Mouse (Mus musculus): ENCODE results near the gene Dnmt3a. TPM values are rescaled to one million over a fixed set of nuclear protein-coding genes. Genes with fewer than 3 reads are reported as not detected.
A peak's percentile ranks its signal among the peaks of the same experiment; 100 is the strongest.

Gene Dnmt3a
- total RNA-seq, 2 experiments from 2014 or later = 100 to 124 TPM

DNA sequence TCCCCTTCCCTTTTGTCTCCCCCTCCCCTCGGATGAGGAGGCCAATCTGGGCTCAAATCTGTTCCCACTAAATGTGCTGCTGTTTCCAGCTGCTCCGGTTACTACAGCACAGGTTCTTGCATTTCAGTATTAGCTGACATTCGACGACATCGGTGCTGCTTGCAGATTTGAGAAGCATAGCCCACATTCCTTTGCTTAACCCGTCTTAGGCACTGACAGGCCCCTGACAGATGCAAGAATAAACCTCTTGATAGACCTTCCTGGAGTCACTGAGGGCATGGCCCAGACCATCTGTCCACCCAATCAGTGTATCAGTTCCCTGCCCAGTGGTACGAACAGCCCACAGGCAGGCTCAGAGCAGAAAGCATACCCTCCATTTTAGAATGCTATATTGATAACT is 38.1 kb downstream of the Dnmt3a start:
- no peak for DNase-seq (ENCODE audit: low spot score in 2 of 2)
- intact Hi-C loops (cut with DNase I) = no loop called here

DNA sequence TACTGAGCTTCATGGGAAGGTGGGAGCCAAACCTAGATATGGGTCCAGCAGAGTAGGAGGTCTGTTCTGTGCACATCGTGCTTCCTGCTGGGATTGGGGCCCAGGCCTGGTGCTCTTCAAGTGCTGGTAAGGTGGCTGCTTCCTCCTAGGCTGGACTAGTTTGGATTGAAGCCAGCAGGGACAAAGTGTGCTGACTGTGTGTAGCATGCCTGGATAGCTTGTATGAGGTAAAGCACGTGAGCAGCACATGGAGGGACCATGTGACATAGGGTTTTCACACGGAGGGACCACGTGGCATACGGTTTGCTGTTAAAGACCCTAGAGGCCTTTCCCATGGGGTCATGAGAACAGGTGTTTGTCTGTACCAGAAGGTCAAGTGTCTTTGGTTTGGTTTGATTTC is 38.5 kb downstream of the Dnmt3a start:
- DNase-seq (ENCODE audit: low spot score in 2 of 2) = no peak
- intact Hi-C loops (cut with DNase I) = no loop called here

GRCm38 (mm10) chr12:3849481-3849880 is 43.7 kb downstream of the Dnmt3a start:
- intact Hi-C loops (cut with DNase I) = no loop called here

DNA sequence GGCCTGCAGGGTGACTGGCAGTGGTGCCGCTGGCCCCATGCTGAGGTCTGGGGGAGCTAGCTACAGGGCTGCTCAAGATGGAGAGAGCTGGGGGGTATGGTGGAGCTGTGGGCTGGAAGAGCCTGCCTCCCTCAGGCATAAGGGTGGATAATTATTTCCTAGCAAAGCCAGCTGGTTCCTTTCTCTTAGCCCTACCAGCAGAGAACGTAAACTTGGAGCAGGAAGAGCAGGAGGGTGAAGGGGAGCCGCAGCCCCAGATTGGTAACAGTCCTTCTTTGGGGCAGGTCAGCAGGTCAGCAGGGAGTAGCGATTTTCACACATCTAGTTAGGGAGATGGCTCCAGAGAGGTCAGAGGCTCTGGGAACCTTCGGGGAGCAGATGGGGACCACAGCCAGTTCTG is 44.4 kb downstream of the Dnmt3a start:
- DNase-seq (ENCODE audit: low spot score in 2 of 2) = no peak
- intact Hi-C loops (cut with DNase I) = loop anchor here (5.0 kb wide), 1 partner anchor 33 kb away; no protein-coding TSS in a partner anchor

More at GRCm38 (mm10) chr12:3849481-3849880, 43.7 kb downstream of the Dnmt3a start:
- DNase-seq (ENCODE audit: low spot score in 2 of 2) = no peak

- intact Hi-C loops (cut with DNase I) = loop anchor here (5.0 kb wide), 1 partner anchor 33 kb away; no protein-coding TSS in a partner anchor
Observed at GRCm38 (mm10) chr12:3850731-3851130, 44.9 kb downstream of the Dnmt3a start.

GRCm38 (mm10) chr12:3851179-3851578 is 45.4 kb downstream of the Dnmt3a start:
- intact Hi-C loops (cut with DNase I) = loop anchor here (5.0 kb wide), 1 partner anchor 34 kb away; no protein-coding TSS in a partner anchor
- no peak for DNase-seq (ENCODE audit: low spot score in 2 of 2)

More at GRCm38 (mm10) chr12:3850731-3851130, 44.9 kb downstream of the Dnmt3a start:
- DNase-seq (ENCODE audit: low spot score in 2 of 2) = no peak

DNA sequence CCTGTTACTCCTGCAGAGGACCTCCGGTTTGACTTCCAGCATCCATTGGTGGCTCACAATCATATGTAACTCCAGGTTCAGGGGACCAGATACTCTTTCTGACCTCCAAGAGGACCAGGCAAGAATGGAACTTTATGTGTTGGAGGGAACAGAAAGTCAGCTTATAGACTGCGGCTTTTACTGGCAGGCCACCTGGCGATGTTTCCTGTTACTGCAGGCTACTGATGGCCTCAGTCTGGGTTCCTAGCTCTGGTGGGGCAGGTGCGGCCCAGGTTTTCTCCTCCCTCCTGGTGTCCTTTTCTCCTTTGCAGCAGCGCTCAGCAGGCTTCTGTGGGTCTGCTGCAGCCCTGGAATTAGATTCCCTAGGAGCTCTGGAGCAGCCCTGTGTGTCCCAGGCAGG is 46.7 kb downstream of the Dnmt3a start:
- no peak for DNase-seq (ENCODE audit: low spot score in 2 of 2)
- intact Hi-C loops (cut with DNase I) = loop anchor here (5.0 kb wide), 1 partner anchor 35 kb away; no protein-coding TSS in a partner anchor

DNA sequence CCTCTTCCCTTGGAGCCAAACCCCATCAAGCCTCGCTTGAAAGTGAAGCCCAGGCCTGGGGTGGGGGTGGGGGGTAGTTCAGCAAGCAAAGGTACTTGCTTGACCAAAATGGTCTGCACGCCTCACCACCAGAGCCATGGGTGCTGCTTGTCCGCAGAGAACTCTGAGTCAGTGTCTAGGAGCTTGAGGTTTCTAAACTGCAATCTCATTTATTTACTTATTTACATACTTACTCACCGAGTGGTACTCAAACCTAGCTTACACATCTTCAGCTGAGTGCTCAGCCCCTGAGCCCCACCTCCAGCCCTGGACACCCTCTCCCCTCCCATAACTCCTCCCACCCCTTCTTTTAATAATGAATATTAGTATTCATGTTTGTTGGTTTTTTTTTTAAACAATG is 48.6 kb downstream of the Dnmt3a start:
- intact Hi-C loops (cut with DNase I) = loop anchor here (5.0 kb wide), 1 partner anchor 37 kb away; no protein-coding TSS in a partner anchor
- DNase-seq (ENCODE audit: low spot score in 2 of 2) = no peak

- intact Hi-C loops (cut with DNase I) = loop anchor here (5.0 kb wide), 1 partner anchor 49 kb away; the partner anchor contains the start of gene Dnmt3a
- peak in 1 of 2 experiments; percentile 53 for DNase-seq (ENCODE audit: low spot score in 2 of 2)
Observed at GRCm38 (mm10) chr12:3855762-3856501, 50.1 kb downstream of the Dnmt3a start.

- intact Hi-C loops (cut with DNase I) = loop anchor here (5.0 kb wide), 1 partner anchor 49 kb away; the partner anchor contains the start of gene Dnmt3a
- DNase-seq (ENCODE audit: low spot score in 2 of 2) = no peak
Observed at GRCm38 (mm10) chr12:3856748-3857147, 50.9 kb downstream of the Dnmt3a start.

GRCm38 (mm10) chr12:3857231-3857630 is 51.4 kb downstream of the Dnmt3a start:
- no peak for DNase-seq (ENCODE audit: low spot score in 2 of 2)
- intact Hi-C loops (cut with DNase I) = loop anchor here (5.0 kb wide), 1 partner anchor 50 kb away; the partner anchor contains the start of gene Dnmt3a

- DNase-seq (ENCODE audit: low spot score in 2 of 2) = no peak
- intact Hi-C loops (cut with DNase I) = loop anchor here (5.0 kb wide), 1 partner anchor 50 kb away; the partner anchor contains the start of gene Dnmt3a
Observed at GRCm38 (mm10) chr12:3857773-3858172, 52.0 kb downstream of the Dnmt3a start.

DNA sequence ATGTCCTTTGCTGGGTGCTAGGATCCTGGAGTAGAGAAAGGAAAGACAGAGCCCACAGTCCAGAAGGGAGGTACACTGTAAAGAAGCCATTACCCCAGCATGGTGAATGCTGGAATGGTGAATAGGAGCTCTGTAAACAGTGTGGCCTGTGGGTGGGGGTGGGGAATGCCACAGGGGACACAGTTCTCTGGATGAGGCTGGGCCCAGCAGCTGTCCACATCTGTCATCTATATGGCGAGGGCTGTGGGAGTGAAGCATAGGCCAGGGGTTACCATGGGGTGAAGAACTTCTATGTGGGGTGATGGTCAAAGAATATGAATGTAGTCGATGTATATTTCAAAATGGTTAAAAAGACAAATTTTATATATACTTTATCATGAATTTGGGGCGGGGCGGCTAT is 52.9 kb downstream of the Dnmt3a start:
- intact Hi-C loops (cut with DNase I) = loop anchor here (5.0 kb wide), 1 partner anchor 51 kb away; the partner anchor contains the start of gene Dnmt3a
- DNase-seq (ENCODE audit: low spot score in 2 of 2) = no peak

- no peak for DNase-seq (ENCODE audit: low spot score in 2 of 2)
- intact Hi-C loops (cut with DNase I) = loop anchor here (5.0 kb wide), 1 partner anchor 52 kb away; the partner anchor contains the start of gene Dnmt3a
Observed at GRCm38 (mm10) chr12:3859545-3859944, 53.7 kb downstream of the Dnmt3a start.

- DNase-seq (ENCODE audit: low spot score in 2 of 2) = no peak
- intact Hi-C loops (cut with DNase I) = no loop called here
Observed at GRCm38 (mm10) chr12:3860005-3860404, 54.2 kb downstream of the Dnmt3a start.

DNA sequence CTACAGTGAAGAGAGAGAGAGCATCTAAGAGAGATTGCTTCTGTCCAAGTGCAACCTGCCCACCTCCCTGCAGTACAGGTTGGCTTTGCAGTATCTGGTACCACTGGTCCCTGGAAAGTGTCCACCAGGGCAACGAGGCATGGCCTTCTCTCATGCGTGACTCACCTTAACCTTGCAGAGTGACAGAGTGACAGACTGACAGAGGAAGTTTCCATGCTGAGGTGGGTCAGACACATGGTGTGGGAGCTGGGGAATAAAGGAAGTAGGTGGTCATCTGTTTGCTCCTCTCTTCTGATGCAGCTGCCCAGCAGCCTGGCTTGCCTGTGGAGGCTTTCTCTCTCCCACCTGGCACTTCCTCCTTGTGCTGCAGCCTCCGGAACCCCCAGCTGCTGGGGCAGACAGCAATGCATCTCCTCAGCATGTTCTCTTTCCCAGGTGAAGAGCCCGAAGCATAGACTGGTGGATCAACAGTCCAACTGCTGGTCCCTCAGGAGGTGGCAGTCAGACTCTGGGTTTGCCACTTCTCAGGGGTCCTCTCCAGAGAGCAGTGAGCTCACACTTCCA is 55.9 kb downstream of the Dnmt3a start:
- intact Hi-C loops (cut with DNase I) = no loop called here
- DNase-seq (ENCODE audit: low spot score in 2 of 2) = no peak

DNA sequence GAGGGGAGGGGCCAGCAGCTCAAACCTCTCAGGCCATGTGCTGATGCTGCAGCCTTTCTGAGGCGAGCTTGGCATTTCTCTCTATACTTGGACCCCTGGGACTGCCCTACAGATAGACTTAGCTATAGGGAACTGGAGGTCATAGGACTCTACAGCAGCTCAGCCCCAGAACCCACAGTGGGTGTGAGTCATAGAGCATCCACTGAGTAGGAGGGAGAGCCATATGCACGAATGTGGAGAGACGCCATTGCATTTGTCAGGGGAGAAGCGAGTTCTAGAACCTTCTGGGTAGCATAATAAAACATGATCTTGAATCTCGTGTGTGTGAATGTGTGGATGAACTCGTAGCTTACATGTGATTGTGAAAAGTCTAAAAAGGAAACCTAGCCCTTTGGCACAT is 56.4 kb downstream of the Dnmt3a start:
- intact Hi-C loops (cut with DNase I) = no loop called here
- DNase-seq (ENCODE audit: low spot score in 2 of 2) = no peak

GRCm38 (mm10) chr12:3864208-3864607 is 58.4 kb downstream of the Dnmt3a start:
- no peak for DNase-seq (ENCODE audit: low spot score in 2 of 2)
- intact Hi-C loops (cut with DNase I) = no loop called here

- DNase-seq (ENCODE audit: low spot score in 2 of 2) = no peak
- intact Hi-C loops (cut with DNase I) = no loop called here
Observed at GRCm38 (mm10) chr12:3865594-3865993, 59.8 kb downstream of the Dnmt3a start.

DNA sequence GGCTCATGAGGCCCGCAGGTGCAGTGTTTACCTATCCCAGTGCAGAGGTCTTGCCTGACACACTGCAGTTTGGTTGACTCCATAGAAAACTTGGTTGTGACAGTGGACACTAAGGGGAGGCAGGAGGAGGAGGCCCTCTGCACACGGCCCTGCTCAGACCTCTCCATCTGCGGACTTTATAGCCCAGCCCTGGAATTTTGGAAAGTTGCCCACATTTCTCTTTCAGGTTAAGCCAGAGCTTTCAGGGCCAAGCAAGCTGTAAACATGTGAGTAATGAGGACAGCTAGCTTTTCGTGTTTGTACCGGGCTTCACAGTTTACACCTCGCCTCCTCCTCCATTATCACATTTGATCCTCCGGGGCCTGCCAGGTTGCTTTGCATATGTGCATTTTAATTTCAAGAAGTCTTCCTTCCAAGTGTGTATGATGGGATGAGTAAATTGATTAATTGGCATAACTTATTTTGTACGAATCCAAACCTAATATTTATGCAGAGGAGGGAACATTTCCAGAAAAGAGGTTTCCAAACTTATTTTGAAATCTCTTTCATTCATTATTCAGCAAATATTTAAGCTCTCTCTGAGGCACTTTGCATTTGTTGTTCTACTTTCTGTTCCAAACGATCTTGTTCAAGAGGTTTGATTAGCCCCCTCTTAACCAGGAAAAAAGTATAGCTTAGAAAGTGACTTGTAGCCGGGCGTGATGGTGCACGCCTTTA is 61.0 kb downstream of the Dnmt3a start:
- intact Hi-C loops (cut with DNase I) = no loop called here
- DNase-seq (ENCODE audit: low spot score in 2 of 2) = no peak
